Mouse (Mus musculus) retina, embryonic 14.5 days (tissue): ENCODE measurements around the gene Nbdy.

ENCODE experiments used
- DNase-seq: peaks from one replicate; pipeline ENCODE4 v3.0.0-alpha.2; 2015; ENCODE audit warnings: low spot score

Gene Nbdy

GRCm38 (mm10) chrX:153723110-153723916 is at the start of gene Nbdy:
Nbdy (plus strand) TSS chrX:153723590.
- peak; percentile 66 for DNase-seq

GRCm38 (mm10) chrX:153695782-153696395 is 27.5 kb upstream of the Nbdy start, which contains the start of gene Kctd12b:
Kctd12b (minus strand) TSS chrX:153696391.
- no peak for DNase-seq

GRCm38 (mm10) chrX:153700463-153700862 is 22.9 kb upstream of the Nbdy start:
- DNase-seq, result no peak

- DNase-seq, result peak; percentile 36
These were observed 15.7 kb upstream of the Nbdy start for GRCm38 (mm10) chrX:153707735-153708134.

- no peak for DNase-seq
These were observed 6.7 kb upstream of the Nbdy start for GRCm38 (mm10) chrX:153716716-153717115.

- peak; percentile 43 for DNase-seq
These were observed 3.8 kb upstream of the Nbdy start for GRCm38 (mm10) chrX:153719602-153720001.

GRCm38 (mm10) chrX:153724400-153724799 is 1.0 kb downstream of the Nbdy start:
- DNase-seq, result peak; percentile 51

GRCm38 (mm10) chrX:153735697-153736096 is 12.3 kb downstream of the Nbdy start:
- no peak for DNase-seq

- no peak for DNase-seq
These were observed 19.1 kb downstream of the Nbdy start for GRCm38 (mm10) chrX:153742493-153742892.

- DNase-seq, result no peak
These were observed 25.8 kb downstream of the Nbdy start for GRCm38 (mm10) chrX:153749230-153749629.
